18 mouse cellular contexts compared by ENCODE assay signal in the genomic region with DNA sequence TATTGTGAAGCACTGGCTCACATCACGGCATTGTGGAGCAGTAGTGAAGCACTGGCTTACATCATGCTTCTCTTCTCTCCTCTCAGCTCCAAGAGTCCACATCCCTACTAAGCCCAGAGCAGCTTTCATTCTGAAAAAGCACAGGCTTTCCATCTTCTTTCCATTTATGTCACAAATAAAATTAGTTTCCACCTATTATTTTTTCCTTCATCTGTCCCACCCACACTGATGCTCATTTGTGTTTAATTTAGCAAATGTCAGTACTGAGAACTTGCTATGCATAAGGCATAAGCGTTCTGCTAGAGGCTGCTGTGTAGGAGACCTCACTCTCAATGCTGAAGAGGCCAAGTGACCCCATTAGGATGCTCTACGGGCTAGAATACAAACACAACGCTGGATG.
"Had no signal": no experiment of that assay in that cellular context is flagged by ENCODE, and none has a peak within 500 bp of the region (broad histone marks: within the 10 kb centered on the region; RNA-seq: fewer than 3 reads in every experiment).

No protein-coding gene starts in this region.

- H3K4me3 ChIP-seq: lung, embryonic 15.5 days; megakaryocyte, embryonic 14.5 days; midbrain, embryonic 12.5 days; myocyte; neural tube, embryonic 13.5 days; neural tube, embryonic 15.5 days; stomach, embryonic 15.5 days had no signal

- H3K4me1 ChIP-seq: lung, embryonic 15.5 days; megakaryocyte, embryonic 14.5 days; neural tube, embryonic 13.5 days; neural tube, embryonic 15.5 days; stomach, embryonic 15.5 days had no signal

- DNase-seq: liver, postnatal 0 days; lung, adult 2 months; lung, postnatal 14 days; lung, postnatal 36 days; midbrain, embryonic 14.5 days; right cerebral cortex, postnatal 14 days; thymus, adult 2 months; thymus, postnatal 25 days; thymus, postnatal 4 days had no signal

- H3K27ac ChIP-seq: lung, embryonic 15.5 days; macrophage; midbrain, embryonic 12.5 days; neural tube, embryonic 13.5 days; neural tube, embryonic 15.5 days; stomach, embryonic 15.5 days; stomach, postnatal 0 days had no signal
